Mouse (Mus musculus) small intestine, adult 2 months (tissue): ENCODE data around the gene Hexim1. TPM values are rescaled to one million over a fixed set of nuclear protein-coding genes. Genes with fewer than 3 reads are reported as not detected.

Experiments used
- H3K27ac ChIP-seq: fragments of 200-500 bp; 2 replicates; pipeline ENCODE4 v1.5.1; 2012; ENCODE audit warnings: low read depth, low read length, control low read depth, inconsistent platforms; ENCODE audit not compliant: insufficient read depth
- H3K27me3 ChIP-seq: fragments of 200-500 bp; 2 replicates; pipeline ENCODE4 v1.6.1; 2012; ENCODE audit warnings: mild to moderate bottlenecking, moderate library complexity, low read length, inconsistent platforms; ENCODE audit not compliant: control insufficient read depth, insufficient read depth
- H3K36me3 ChIP-seq: fragments of 200-500 bp; 2 replicates; pipeline ENCODE4 v1.6.1; 2012; ENCODE audit warnings: mild to moderate bottlenecking, low read length, control low read depth, inconsistent platforms; ENCODE audit not compliant: control insufficient read depth, insufficient read depth
- H3K4me1 ChIP-seq: fragments of 200-500 bp; 2 replicates; pipeline ENCODE4 v1.6.1; 2012; ENCODE audit warnings: low read length, inconsistent platforms, mixed read lengths; ENCODE audit not compliant: control insufficient read depth, insufficient read depth, insufficient read length
- H3K4me3 ChIP-seq: fragments of 200-500 bp; 2 replicates; pipeline ENCODE4 v1.5.1; 2012; ENCODE audit warnings: low read depth, mild to moderate bottlenecking, control low read depth, inconsistent platforms, low read length, moderate library complexity
- CTCF ChIP-seq: fragments of 200-500 bp; IDR thresholded peaks from 2 replicates; pipeline ENCODE4 v1.5.1; 2012; ENCODE audit warnings: low read depth, mild to moderate bottlenecking, control low read depth, inconsistent platforms, low read length, moderate library complexity, mixed read lengths; ENCODE audit not compliant: insufficient replicate concordance, insufficient read length; ENCODE audit errors: extremely low read depth
- POLR2A ChIP-seq: fragments of 200-500 bp; IDR thresholded peaks from 2 replicates; pipeline ENCODE4 v1.6.1; 2012; ENCODE audit warnings: low read depth, mild to moderate bottlenecking, control low read depth, inconsistent platforms, low read length, moderate library complexity
- WGBS: fragments of 180-500 bp; shearing (Covaris S2); methylation state at CpG from one replicate; pipeline ENCODE4 v1.1.7; 2018; 5-methylcytosine and 5-hydroxymethylcytosine counted together
- polyA plus RNA-seq: library from polyadenylated mRNA; depleted of rRNA; stranded (reverse); fragments of >200 nt; gene quantifications from 2 replicates; pipeline ENCODE4 v1.2.3, GENCODE M21; 2012

Gene Hexim1
- polyA plus RNA-seq, 1 experiment: 11.4 TPM

DNA sequence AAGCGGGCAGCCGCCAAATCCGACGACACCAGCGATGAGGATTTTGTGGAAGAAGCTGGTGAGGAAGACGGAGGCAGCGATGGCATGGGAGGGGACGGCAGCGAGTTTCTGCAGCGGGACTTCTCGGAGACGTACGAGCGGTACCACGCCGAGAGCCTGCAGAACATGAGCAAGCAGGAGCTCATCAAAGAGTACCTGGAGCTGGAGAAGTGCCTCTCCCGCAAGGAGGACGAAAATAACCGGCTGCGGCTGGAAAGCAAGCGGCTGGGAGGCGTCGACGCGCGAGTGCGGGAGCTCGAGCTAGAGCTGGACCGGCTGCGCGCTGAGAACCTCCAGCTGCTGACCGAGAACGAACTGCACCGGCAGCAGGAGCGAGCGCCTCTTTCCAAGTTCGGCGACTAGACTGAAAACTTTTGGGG, 1.6 kb downstream of the Hexim1 start:
- WGBS: under 1% methylated on average over 38 of the region's 38 CpGs
- TF ChIP-seq CTCF: no peak
- TF ChIP-seq POLR2A: no peak

DNA sequence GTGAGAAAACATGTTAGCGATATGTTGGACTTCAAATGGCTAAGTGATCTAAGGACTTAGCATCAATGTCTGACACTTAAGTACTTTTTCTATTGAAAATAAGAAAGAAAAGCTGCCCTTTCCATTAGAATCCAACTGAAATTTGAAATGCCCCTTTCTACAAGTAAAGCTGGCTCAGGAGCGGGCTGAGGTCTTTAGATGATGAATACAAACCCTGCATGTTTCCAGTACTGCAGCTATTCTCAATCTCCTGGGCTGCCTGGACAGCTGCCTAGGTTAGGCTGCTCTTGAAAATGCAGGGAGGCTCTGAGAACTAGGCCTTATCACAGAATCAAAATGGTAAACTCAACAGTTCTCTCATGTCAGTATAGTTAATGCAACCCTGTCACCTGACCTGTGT, 2.8 kb downstream of the Hexim1 start:
- no peak overlapping the region for H3K27ac ChIP-seq
- 75% methylated on average over 2 of the region's 2 CpGs for WGBS
- peaks cover 5% of the 10 kb centered on the region; the same call in 1 of the 2 replicates for H3K4me1 ChIP-seq
- H3K4me3 ChIP-seq: no peak overlapping the region
- no peak for TF ChIP-seq CTCF
- TF ChIP-seq POLR2A: no peak
- H3K27me3 ChIP-seq: no peaks in the 10 kb centered on the region
- H3K36me3 ChIP-seq: no peaks in the 10 kb centered on the region

More for the DNA sequence above, 1.6 kb downstream of the Hexim1 start:
- H3K27me3 ChIP-seq: no peaks in the 10 kb centered on the region
- peaks cover 5% of the 10 kb centered on the region; the same call in 1 of the 2 replicates for H3K4me1 ChIP-seq
- peak overlapping the region; percentile 82 for H3K4me3 ChIP-seq
- H3K36me3 ChIP-seq: no peaks in the 10 kb centered on the region
- H3K27ac ChIP-seq: peak overlapping the region; percentile 34

DNA sequence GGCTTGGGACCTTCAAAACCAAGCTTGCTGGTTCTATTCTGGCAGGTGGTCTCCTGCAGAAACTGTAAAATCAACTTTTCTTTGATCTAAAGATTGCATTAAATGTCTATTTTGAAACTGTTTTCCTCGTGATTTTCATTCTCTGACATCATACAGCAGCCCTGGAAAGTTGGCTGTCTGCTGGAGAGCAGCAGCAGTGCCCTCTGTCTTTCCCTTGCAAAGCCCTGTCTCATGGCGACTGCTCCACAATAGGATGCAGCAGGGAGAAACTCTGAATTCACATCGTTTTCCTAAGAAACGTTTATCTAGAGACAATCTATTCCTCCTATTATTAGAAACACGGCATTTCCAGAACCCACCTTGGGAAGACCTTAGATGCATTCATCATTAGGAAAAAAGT, 3.6 kb downstream of the Hexim1 start:
- 57% methylated on average over 5 of the region's 5 CpGs for WGBS
- H3K27me3 ChIP-seq: no peaks in the 10 kb centered on the region
- H3K4me1 ChIP-seq: peaks cover 2% of the 10 kb centered on the region; the same call in 1 of the 2 replicates
- H3K36me3 ChIP-seq: no peaks in the 10 kb centered on the region
- TF ChIP-seq CTCF (no peak), POLR2A (no peak)
- no peak overlapping the region for H3K4me3 ChIP-seq
- H3K27ac ChIP-seq: no peak overlapping the region

DNA sequence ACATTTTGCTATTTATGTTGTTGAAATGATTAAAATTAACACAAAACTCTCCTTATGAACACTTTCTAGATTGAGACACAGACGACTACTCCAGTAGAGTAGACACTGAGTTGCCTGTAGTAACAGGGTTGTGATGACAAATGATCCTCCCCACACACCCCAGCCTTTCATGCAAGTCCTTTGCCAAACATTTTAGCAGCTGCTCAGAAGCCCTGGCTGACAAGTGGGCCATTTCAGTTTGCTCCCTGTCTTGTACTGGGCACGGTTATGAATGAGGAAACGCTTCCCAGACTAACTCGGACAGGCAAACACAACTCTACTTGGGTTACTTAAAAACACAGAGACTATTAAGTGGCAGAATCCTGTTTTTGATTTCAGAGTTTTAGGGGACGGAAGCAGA, 4.3 kb downstream of the Hexim1 start:
- Histone ChIP-seq H3K4me1 (no peaks in the 10 kb centered on the region; the same call in 1 of the 2 replicates), H3K4me3 (no peak overlapping the region), H3K27ac (no peak overlapping the region), H3K36me3 (no peaks in the 10 kb centered on the region), H3K27me3 (no peaks in the 10 kb centered on the region)
- WGBS: 56% methylated on average over 5 of the region's 5 CpGs
- TF ChIP-seq POLR2A: no peak
- no peak for TF ChIP-seq CTCF

DNA sequence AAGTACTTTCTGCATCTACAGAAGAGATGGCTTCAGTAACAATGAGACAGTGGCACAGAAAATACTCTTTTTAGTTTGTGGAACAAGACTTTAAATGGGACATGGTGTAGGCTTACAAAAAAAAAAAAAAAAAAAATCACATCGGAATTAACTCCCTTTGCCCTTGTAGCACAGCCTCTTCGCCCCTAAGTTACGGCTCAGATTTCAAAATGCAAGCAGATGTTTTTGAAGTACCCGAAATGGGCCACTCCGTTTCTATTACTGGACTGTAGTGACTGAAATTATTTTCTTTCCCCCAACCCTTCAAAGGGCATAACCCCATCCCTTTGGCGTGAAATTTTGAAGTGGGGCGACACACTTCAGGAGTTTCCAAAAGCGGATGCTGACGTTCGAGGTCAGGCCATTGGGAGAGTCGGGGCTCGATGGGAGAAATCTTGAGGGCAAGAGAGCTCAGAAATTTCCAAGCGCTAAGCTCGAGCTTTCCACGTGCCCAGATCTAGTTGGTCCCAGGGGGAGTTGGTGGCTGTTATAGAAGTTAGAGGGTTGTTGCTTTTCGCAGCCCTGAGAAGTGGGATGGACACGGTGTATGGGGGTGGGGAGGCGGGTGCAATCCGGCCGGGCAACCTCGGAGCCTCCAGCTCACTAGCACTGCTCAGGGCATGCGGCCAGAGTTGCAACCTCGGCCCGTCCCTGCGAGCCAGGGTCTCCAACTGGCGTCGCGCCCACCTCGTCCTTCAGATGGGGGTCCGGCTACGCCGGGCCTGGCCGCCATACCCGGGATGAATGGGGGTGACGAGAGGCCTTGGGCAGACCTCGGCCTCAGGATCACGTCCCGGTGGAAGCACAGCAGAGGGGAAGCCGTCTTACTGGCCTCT, 15.9 kb downstream of the Hexim1 start, which contains the start of gene Hexim2:
Gene Hexim2 (plus strand): TSS at position 729 of the 875 bp plus-strand sequence.
- Histone ChIP-seq H3K4me3 (peak within 1 kb of the TSS; percentile 87), H3K27me3 (no peaks in the 10 kb centered on the region), H3K36me3 (no peaks in the 10 kb centered on the region), H3K4me1 (peaks cover 5% of the 10 kb centered on the region; the same call in 1 of the 2 replicates), H3K27ac (peak within 1 kb of the TSS; percentile 92)
- TF ChIP-seq CTCF (no peak), POLR2A (0 out of 2 replicates have a peak, but pooled peaks have one; percentile 7)
- WGBS: under 1% methylated on average over 39 of the region's 39 CpGs

DNA sequence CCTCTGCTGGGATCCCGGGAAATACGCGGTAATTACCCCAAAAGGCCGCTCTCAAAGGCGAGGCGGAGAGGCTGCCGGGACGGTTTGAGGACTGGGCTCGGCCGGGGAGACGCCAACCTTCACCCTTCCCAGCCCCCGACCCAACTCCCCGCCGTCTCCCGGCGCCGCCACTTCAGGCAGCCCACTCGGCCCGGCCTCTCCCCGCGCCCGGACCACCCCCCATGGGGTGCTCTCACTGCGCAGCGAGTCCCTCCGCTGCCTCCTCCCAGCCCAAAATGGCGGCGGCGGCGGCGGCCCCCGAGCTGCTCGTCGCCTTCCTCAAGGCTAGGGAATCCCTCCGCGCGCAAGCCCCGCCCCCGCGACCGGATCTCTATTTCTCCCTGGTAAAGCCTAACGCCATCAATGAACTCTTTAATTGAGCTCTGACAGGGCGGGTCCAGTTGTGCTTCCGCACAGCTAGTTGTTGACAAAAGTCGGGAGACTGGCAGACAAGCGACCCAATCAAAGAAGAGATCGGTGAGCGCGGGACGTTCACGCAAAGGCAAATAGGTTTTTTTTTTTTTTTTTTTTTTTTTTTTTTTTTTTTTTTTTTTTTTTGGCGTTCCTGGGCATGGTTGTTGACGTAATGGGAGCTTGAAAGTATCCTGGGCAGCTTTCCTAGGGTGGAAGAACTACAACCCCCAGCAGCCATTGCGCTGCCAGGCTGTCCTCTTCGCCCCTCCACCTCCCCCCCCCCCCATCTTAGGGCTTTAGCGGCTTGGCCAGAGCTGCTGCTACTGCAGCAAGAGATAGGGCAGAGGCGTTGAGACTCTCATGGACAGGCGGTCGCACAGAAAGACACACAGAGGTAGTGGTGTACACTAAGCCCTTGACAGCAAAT, 16.8 kb downstream of the Hexim1 start:
- TF ChIP-seq CTCF (no peak), POLR2A (peak; percentile 94)
- under 1% methylated on average over 58 of the region's 58 CpGs for WGBS
- Histone ChIP-seq H3K4me3 (peak overlapping the region; percentile 87), H3K4me1 (peaks cover 5% of the 10 kb centered on the region; the same call in 1 of the 2 replicates), H3K27me3 (no peaks in the 10 kb centered on the region), H3K27ac (peak overlapping the region; percentile 92), H3K36me3 (no peaks in the 10 kb centered on the region)
